Mouse (Mus musculus): ENCODE measurements at regions not wholly inside any gene's neighbourhood (a gene's known extent, or its start where the extent isn't known, plus 50 kb on each side); places are given as distances from the start of the nearest gene placed in this dataset.

DNA sequence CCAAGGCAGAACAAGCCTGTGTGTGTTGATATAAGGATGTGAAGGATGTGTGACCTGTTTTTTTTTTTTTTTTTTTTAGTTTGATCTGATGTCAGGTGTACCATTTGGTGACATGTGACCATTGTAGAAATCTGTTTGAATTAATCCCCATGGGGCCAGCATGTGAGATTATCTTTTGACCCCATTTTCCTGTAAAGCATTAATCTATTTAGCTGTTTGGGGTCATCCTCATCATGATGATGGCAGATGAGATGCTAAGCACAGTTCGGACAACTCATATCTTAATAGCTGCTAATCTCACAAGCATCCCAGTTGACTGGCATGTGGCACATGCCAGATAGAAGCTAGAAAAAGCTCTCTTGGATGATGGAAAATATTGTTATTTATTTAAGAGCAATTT lies 434.0 kb upstream of the Adgrl2 start:
- peaks cover 31% of the 10 kb centered on the region for H3K9me3 ChIP-seq (replicated peaks)
- no peaks in the 10 kb centered on the region for H3K4me1 ChIP-seq (ENCODE audit: insufficient read depth, low read depth, low read length)
- TF ChIP-seq GATA1 (IDR thresholded peaks at IDR 0.05; ENCODE audit: borderline replicate concordance, low read length) (no peak), TAL1 (conservative IDR thresholded peaks at IDR 0.05; ENCODE audit: low read depth, low read length) (no peak), POLR2AphosphoS5 (IDR thresholded peaks at IDR 0.05; ENCODE audit: insufficient replicate concordance, low read depth, low read length) (no peak), CTCF (IDR thresholded peaks at IDR 0.05; ENCODE audit: low read depth, low read length) (no peak), GATA2 (IDR thresholded peaks at IDR 0.05; ENCODE audit: borderline replicate concordance, low read depth, low read length) (no peak)
- H3K36me3 ChIP-seq (replicated peaks), result no peaks in the 10 kb centered on the region
- no peaks in the 10 kb centered on the region for H3K27me3 ChIP-seq (ENCODE audit: insufficient read depth, low read length)
- DNase-seq (ENCODE audit: low spot score) (no peak), ATAC-seq (ENCODE audit: extremely low read depth, insufficient number of reproducible peaks, low FRiP score, poor library complexity, severe bottlenecking) (no peak)
- no peak overlapping the region for H3K4me3 ChIP-seq (ENCODE audit: low read depth, low read length)

DNA sequence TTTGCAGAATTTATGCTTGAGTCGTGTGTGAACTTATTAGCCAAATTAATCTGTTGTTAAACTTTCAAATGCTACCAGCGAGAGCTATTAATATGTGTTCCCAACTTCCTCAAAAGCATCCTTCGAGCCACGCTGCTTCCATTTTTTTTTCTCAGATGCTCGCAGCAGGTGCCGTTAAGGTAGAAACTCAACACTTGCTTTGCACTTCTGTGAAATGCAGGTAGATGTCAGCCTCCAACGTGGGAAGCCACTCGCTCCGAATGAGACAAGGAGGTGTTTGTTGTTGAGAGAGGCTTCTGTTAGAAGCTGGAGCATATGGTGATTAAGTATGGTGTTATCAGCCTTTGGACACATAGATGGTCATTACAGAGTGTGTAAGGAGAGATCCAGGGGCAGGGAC lies 433.1 kb upstream of the Adgrl2 start:
- ATAC-seq (ENCODE audit: extremely low read depth, insufficient number of reproducible peaks, low FRiP score, poor library complexity, severe bottlenecking) (no peak), DNase-seq (ENCODE audit: low spot score) (no peak)
- TF ChIP-seq TAL1 (conservative IDR thresholded peaks at IDR 0.05; ENCODE audit: low read depth, low read length) (no peak), CTCF (IDR thresholded peaks at IDR 0.05; ENCODE audit: low read depth, low read length) (no peak), GATA1 (IDR thresholded peaks at IDR 0.05; ENCODE audit: borderline replicate concordance, low read length) (no peak), GATA2 (IDR thresholded peaks at IDR 0.05; ENCODE audit: borderline replicate concordance, low read depth, low read length) (no peak), POLR2AphosphoS5 (IDR thresholded peaks at IDR 0.05; ENCODE audit: insufficient replicate concordance, low read depth, low read length) (no peak)
- no peaks in the 10 kb centered on the region for H3K36me3 ChIP-seq (replicated peaks)
- peaks cover 28% of the 10 kb centered on the region for H3K9me3 ChIP-seq (replicated peaks)
- H3K4me3 ChIP-seq (ENCODE audit: low read depth, low read length), result no peak overlapping the region
- no peaks in the 10 kb centered on the region for H3K27me3 ChIP-seq (ENCODE audit: insufficient read depth, low read length)
- H3K4me1 ChIP-seq (ENCODE audit: insufficient read depth, low read depth, low read length), result no peaks in the 10 kb centered on the region

DNA sequence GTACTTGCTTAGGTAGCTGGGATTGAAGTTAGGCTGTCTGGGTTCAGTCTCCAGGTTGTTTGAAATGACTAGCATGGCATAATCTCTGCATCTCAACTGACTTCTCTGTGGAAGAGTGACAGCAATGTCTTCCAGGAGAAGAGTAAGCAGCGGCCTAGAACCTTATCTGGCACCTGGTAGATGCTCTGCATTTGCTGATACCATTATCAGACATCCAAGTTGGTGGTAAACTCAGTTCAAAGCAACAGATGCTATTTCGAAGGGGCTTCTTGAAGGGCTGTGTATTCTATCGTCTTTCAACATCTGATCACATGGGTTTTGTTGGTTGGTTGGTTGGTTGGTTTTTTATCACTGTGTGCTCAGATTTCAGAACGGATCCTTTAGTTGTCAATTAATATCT lies 424.7 kb upstream of the Adgrl2 start:
- Histone ChIP-seq H3K9me3 (replicated peaks) (peaks cover 18% of the 10 kb centered on the region), H3K4me1 (ENCODE audit: insufficient read depth, low read depth, low read length) (no peaks in the 10 kb centered on the region), H3K36me3 (replicated peaks) (no peaks in the 10 kb centered on the region), H3K4me3 (ENCODE audit: low read depth, low read length) (no peak overlapping the region), H3K27me3 (ENCODE audit: insufficient read depth, low read length) (no peaks in the 10 kb centered on the region)
- TF ChIP-seq GATA1 (IDR thresholded peaks at IDR 0.05; ENCODE audit: borderline replicate concordance, low read length) (no peak), CTCF (IDR thresholded peaks at IDR 0.05; ENCODE audit: low read depth, low read length) (no peak), GATA2 (IDR thresholded peaks at IDR 0.05; ENCODE audit: borderline replicate concordance, low read depth, low read length) (no peak), TAL1 (conservative IDR thresholded peaks at IDR 0.05; ENCODE audit: low read depth, low read length) (no peak), POLR2AphosphoS5 (IDR thresholded peaks at IDR 0.05; ENCODE audit: insufficient replicate concordance, low read depth, low read length) (no peak)
- DNase-seq (ENCODE audit: low spot score) (no peak), ATAC-seq (ENCODE audit: extremely low read depth, insufficient number of reproducible peaks, low FRiP score, poor library complexity, severe bottlenecking) (no peak)

DNA sequence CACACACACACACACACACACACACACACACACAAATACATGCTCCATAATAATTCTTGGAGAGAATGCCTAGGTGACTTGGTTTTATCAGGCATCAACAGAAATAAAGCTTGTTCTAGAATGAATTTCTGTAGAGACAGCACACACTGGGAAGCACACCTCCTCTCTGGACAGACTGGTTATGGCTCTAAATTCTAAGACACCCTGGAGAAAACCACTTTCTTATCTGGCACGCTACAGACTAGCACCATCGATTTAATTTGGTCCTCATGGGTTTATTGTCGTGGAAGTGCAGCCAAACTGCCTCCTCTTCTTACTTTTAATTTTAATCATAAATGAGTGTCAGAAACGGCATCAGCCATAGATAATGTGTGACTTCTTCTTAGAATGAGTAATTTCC lies 422.8 kb upstream of the Adgrl2 start:
- no peaks in the 10 kb centered on the region for H3K4me1 ChIP-seq (ENCODE audit: insufficient read depth, low read depth, low read length)
- no peaks in the 10 kb centered on the region for H3K36me3 ChIP-seq (replicated peaks)
- no peaks in the 10 kb centered on the region for H3K27me3 ChIP-seq (ENCODE audit: insufficient read depth, low read length)
- no peak for TF ChIP-seq GATA1 (IDR thresholded peaks at IDR 0.05; ENCODE audit: borderline replicate concordance, low read length)
- no peak for TF ChIP-seq GATA2 (IDR thresholded peaks at IDR 0.05; ENCODE audit: borderline replicate concordance, low read depth, low read length)
- no peak for TF ChIP-seq CTCF (IDR thresholded peaks at IDR 0.05; ENCODE audit: low read depth, low read length)
- TF ChIP-seq POLR2AphosphoS5 (IDR thresholded peaks at IDR 0.05; ENCODE audit: insufficient replicate concordance, low read depth, low read length), result no peak
- no peak for TF ChIP-seq TAL1 (conservative IDR thresholded peaks at IDR 0.05; ENCODE audit: low read depth, low read length)
- ATAC-seq (ENCODE audit: extremely low read depth, insufficient number of reproducible peaks, low FRiP score, poor library complexity, severe bottlenecking) (no peak), DNase-seq (ENCODE audit: low spot score) (no peak)
- peaks cover 9% of the 10 kb centered on the region for H3K9me3 ChIP-seq (replicated peaks)
- no peak overlapping the region for H3K4me3 ChIP-seq (ENCODE audit: low read depth, low read length)

DNA sequence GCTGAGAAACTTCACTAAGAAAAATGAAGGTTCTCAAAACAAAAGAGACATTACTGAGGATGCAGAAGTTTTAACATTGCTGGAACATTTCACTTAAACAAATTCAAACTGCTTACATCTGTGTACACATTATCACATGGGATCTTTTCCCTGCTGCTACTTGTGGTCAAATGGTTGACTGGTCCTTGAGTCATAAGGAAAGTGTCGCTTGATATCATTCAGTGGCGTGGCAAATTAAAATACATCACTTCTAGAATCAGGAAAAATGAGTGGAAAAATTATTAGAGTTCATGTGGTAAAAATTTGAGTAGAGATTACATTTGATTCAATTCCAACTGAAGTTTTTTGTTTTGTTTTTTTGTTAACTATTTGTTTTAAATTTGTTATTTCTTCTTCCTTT lies 420.2 kb upstream of the Adgrl2 start:
- H3K9me3 ChIP-seq (replicated peaks), result peaks cover 6% of the 10 kb centered on the region
- TF ChIP-seq POLR2AphosphoS5 (IDR thresholded peaks at IDR 0.05; ENCODE audit: insufficient replicate concordance, low read depth, low read length) (no peak), TAL1 (conservative IDR thresholded peaks at IDR 0.05; ENCODE audit: low read depth, low read length) (no peak), GATA1 (IDR thresholded peaks at IDR 0.05; ENCODE audit: borderline replicate concordance, low read length) (no peak), CTCF (IDR thresholded peaks at IDR 0.05; ENCODE audit: low read depth, low read length) (no peak), GATA2 (IDR thresholded peaks at IDR 0.05; ENCODE audit: borderline replicate concordance, low read depth, low read length) (no peak)
- no peaks in the 10 kb centered on the region for H3K4me1 ChIP-seq (ENCODE audit: insufficient read depth, low read depth, low read length)
- DNase-seq (ENCODE audit: low spot score) (no peak), ATAC-seq (ENCODE audit: extremely low read depth, insufficient number of reproducible peaks, low FRiP score, poor library complexity, severe bottlenecking) (no peak)
- H3K4me3 ChIP-seq (ENCODE audit: low read depth, low read length), result no peak overlapping the region
- no peaks in the 10 kb centered on the region for H3K36me3 ChIP-seq (replicated peaks)
- H3K27me3 ChIP-seq (ENCODE audit: insufficient read depth, low read length), result no peaks in the 10 kb centered on the region

DNA sequence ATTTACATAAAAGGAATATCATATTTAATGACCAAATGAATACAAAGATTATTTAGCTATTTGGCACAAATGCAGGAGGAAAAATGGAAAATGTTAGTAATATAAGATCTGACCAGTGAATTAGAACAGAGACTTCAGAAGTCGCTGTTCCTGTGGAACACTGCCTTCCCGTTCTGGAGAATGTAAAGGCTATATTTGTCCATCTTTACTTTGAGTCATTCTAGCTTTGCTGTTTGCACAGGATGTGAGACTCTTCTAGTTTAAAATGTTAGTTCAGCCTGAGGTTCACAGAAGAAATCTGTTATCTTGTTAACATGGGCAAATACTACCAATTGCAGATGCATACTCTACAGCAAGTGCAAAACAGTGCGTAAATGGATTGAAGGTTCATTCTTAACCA lies 418.5 kb upstream of the Adgrl2 start:
- ATAC-seq (ENCODE audit: extremely low read depth, insufficient number of reproducible peaks, low FRiP score, poor library complexity, severe bottlenecking), result no peak
- no peak for TF ChIP-seq POLR2AphosphoS5 (IDR thresholded peaks at IDR 0.05; ENCODE audit: insufficient replicate concordance, low read depth, low read length)
- TF ChIP-seq GATA2 (IDR thresholded peaks at IDR 0.05; ENCODE audit: borderline replicate concordance, low read depth, low read length), result no peak
- no peak for TF ChIP-seq GATA1 (IDR thresholded peaks at IDR 0.05; ENCODE audit: borderline replicate concordance, low read length)
- no peak for TF ChIP-seq CTCF (IDR thresholded peaks at IDR 0.05; ENCODE audit: low read depth, low read length)
- TF ChIP-seq TAL1 (conservative IDR thresholded peaks at IDR 0.05; ENCODE audit: low read depth, low read length), result no peak

More for the DNA sequence above, 418.5 kb upstream of the Adgrl2 start:
- Histone ChIP-seq H3K27me3 (ENCODE audit: insufficient read depth, low read length) (no peaks in the 10 kb centered on the region), H3K36me3 (replicated peaks) (no peaks in the 10 kb centered on the region), H3K4me3 (ENCODE audit: low read depth, low read length) (no peak overlapping the region), H3K9me3 (replicated peaks) (peaks cover 13% of the 10 kb centered on the region), H3K4me1 (ENCODE audit: insufficient read depth, low read depth, low read length) (no peaks in the 10 kb centered on the region)
- no peak for DNase-seq (ENCODE audit: low spot score)
